ENCODE assay signal across 8 mouse cellular contexts in genomic region chr9:123925101-123925946, GRCm38 (mm10). TPM values are rescaled to one million over a fixed set of nuclear protein-coding genes. Genes with fewer than 3 reads are reported as not detected.
DNase-seq lines count a peak whose midpoint lies in the region; ATAC-seq and TF ChIP-seq lines count a peak whose summit lies in the region.

No protein-coding gene starts in this region.

- H3K4me2 ChIP-seq in midbrain, postnatal 0 days (ENCODE audit: low read depth, low read length, poor library complexity, severe bottlenecking) = peak overlapping the region; percentile 75

- H3K9ac ChIP-seq in midbrain, postnatal 0 days (replicated peaks; ENCODE audit: low read length, poor library complexity, severe bottlenecking) = peak overlapping the region; percentile 66

- no peaks in the 10 kb centered on the region for H3K9me3 ChIP-seq in midbrain, postnatal 0 days (ENCODE audit: low read length)

- peak; percentile 53 for TF ChIP-seq POLR2A in embryonic fibroblast, embryonic 13.5 days (IDR thresholded peaks at IDR 0.05; ENCODE audit: low read depth, low read length)

- no peaks in the 10 kb centered on the region for H3K27me3 ChIP-seq in midbrain, postnatal 0 days (ENCODE audit: insufficient read depth, low read length)

- WGBS in midbrain, postnatal 0 days = 3% methylated on average over 44 of the region's 44 CpGs

- ATAC-seq in midbrain, postnatal 0 days (ENCODE audit: low FRiP score) = peak; percentile 90

- H3K27ac ChIP-seq in embryonic fibroblast, embryonic 13.5 days (ENCODE audit: insufficient read depth, low read length) = peak overlapping the region; percentile 86
- H3K27ac ChIP-seq in midbrain, postnatal 0 days (ENCODE audit: low read depth, low read length) = peak overlapping the region; percentile 97

- H3K4me1 ChIP-seq in embryonic fibroblast, embryonic 13.5 days (ENCODE audit: control insufficient read depth, insufficient read depth, low read length) = no peaks in the 10 kb centered on the region; the same call in 1 of the 2 replicates
- H3K4me1 ChIP-seq in midbrain, postnatal 0 days (ENCODE audit: insufficient read depth, low read length) = no peaks in the 10 kb centered on the region

- H3K36me3 ChIP-seq in midbrain, postnatal 0 days (ENCODE audit: insufficient read depth, low read length) = no peaks in the 10 kb centered on the region

- peak; percentile 88 for DNase-seq in 416B (ENCODE audit: low read depth)
- peak; percentile 73 to 85 for DNase-seq in adrenal gland, postnatal 4 days (ENCODE audit: low spot score in 2 of 2)
- DNase-seq in heart, adult 9 months (ENCODE audit: low spot score in 2 of 2) = peak; percentile 83 to 91
- DNase-seq in kidney, adult 9 months = peak; percentile 85
- DNase-seq in liver = peak; percentile 77
- DNase-seq in midbrain, postnatal 0 days (ENCODE audit: low spot score) = peak; percentile 46
- DNase-seq in spleen, postnatal 14 days (ENCODE audit: low spot score in 2 of 2) = peak; percentile 75 to 81

- TF ChIP-seq CTCF in embryonic fibroblast, embryonic 13.5 days (IDR thresholded peaks at IDR 0.05; ENCODE audit: borderline replicate concordance, insufficient read depth, low read length) = no peak
- TF ChIP-seq CTCF in midbrain, postnatal 0 days (IDR thresholded peaks at IDR 0.05) = peak; percentile 84

- peak overlapping the region; percentile 50 for H3K4me3 ChIP-seq in embryonic fibroblast, embryonic 13.5 days (ENCODE audit: insufficient read depth, low read length)
- peak overlapping the region; percentile 52 for H3K4me3 ChIP-seq in midbrain, postnatal 0 days (ENCODE audit: low read depth, low read length)

RNA-seq across cellular contexts. Expression of gene Ccr1, which starts 43.2 kb away (rescaled TPM):
- 1 to 10 TPM; 2.6 to 2.9 TPM for total RNA-seq in adrenal gland, postnatal 4 days (2021)
- 0.18 TPM in 1 of 2 replicates, not detected in the other for polyA plus RNA-seq in embryonic fibroblast, embryonic 13.5 days (2011; ENCODE audit: insufficient read length, low read depth, missing spikeins)
- 0.49 and 0.57 TPM in 2 replicates for total RNA-seq in midbrain, postnatal 0 days (2014; rRNA removed)
- polyA plus RNA-seq in midbrain, postnatal 0 days (2015; fragmentation: Nextera tagmentation; extraction: Ambion mirVana) = 0.68 and 0.90 TPM in 2 replicates

RNA-seq across cellular contexts. Expression of gene Ccr1l1, which starts 52.9 kb away (rescaled TPM):
- not detected for total RNA-seq in adrenal gland, postnatal 4 days (2021)
- polyA plus RNA-seq in embryonic fibroblast, embryonic 13.5 days (2011; ENCODE audit: insufficient read length, low read depth, missing spikeins) = not detected in 2 replicates
- not detected in 2 replicates for total RNA-seq in midbrain, postnatal 0 days (2014; rRNA removed)
- polyA plus RNA-seq in midbrain, postnatal 0 days (2015; fragmentation: Nextera tagmentation; extraction: Ambion mirVana) = 0.15 TPM in 1 of 2 replicates, not detected in the other

Comparison
In these comparisons a context has a peak if more than half of its experiments do, and no peak if none do; other contexts are left out.
1. Peak in every context shown above with its lines: DNase-seq, ATAC-seq, H3K4me3 ChIP-seq and H3K27ac ChIP-seq.